Mouse (Mus musculus) midbrain, embryonic 14.5 days (tissue): ENCODE measurements around the gene Rpl18a. TPM values are rescaled to one million over a fixed set of nuclear protein-coding genes. Genes with fewer than 3 reads are reported as not detected.

Experiments used
- ATAC-seq: fragments of 200-750 bp; cut with Nextera tagmentation; 2 replicates; pipeline ENCODE4 v1.8.0; 2017; ENCODE audit warnings: moderate number of reproducible peaks, moderate library complexity; ENCODE audit not compliant: low FRiP score, low TSS enrichment
- DNase-seq: peaks from one replicate; pipeline ENCODE4 v3.0.0-alpha.2; 2015
- H3K27ac ChIP-seq: fragments of 300-500 bp; sonication (generic); replicated peaks from 2 replicates; pipeline ENCODE4 v1.5.1; 2014; ENCODE audit warnings: mild to moderate bottlenecking, low read depth, low read length, moderate library complexity
- H3K27me3 ChIP-seq: fragments of 300-500 bp; sonication (generic); 2 replicates; pipeline ENCODE4 v1.6.1; 2014; ENCODE audit warnings: low read length, control low read depth, mixed read lengths; ENCODE audit not compliant: control insufficient read depth, insufficient read depth
- H3K36me3 ChIP-seq: fragments of 300-500 bp; sonication (generic); 2 replicates; pipeline ENCODE4 v1.6.1; 2014; ENCODE audit warnings: low read length, control low read depth; ENCODE audit not compliant: control insufficient read depth, insufficient read depth
- H3K4me1 ChIP-seq: fragments of 300-500 bp; sonication (generic); 2 replicates; pipeline ENCODE4 v1.6.1; 2014; ENCODE audit warnings: mild to moderate bottlenecking, antibody characterized with exemption, low read length, control low read depth; ENCODE audit not compliant: control insufficient read depth, insufficient read depth
- H3K4me2 ChIP-seq: fragments of 300-500 bp; sonication (generic); 2 replicates; pipeline ENCODE4 v1.6.1; 2014; ENCODE audit warnings: mild to moderate bottlenecking, low read length, moderate library complexity
- H3K4me3 ChIP-seq: fragments of 300-500 bp; sonication (generic); replicated peaks from 2 replicates; pipeline ENCODE4 v1.5.1; 2014; ENCODE audit warnings: low read depth, low read length
- H3K9ac ChIP-seq: fragments of 300-500 bp; sonication (generic); replicated peaks from 2 replicates; pipeline ENCODE4 v1.6.1; 2014; ENCODE audit warnings: mild to moderate bottlenecking, low read length, moderate library complexity
- H3K9me3 ChIP-seq: fragments of 300-500 bp; sonication (generic); 2 replicates; pipeline ENCODE4 v1.6.1; 2016; ENCODE audit warnings: low read length, control low read depth, mixed read lengths; ENCODE audit not compliant: control insufficient read depth
- WGBS: fragments of 180-500 bp; shearing (Covaris S2); extraction: QIAGEN DNeasy Blood & Tissue Kit; methylation state at CpG from one replicate; pipeline ENCODE4 v1.1.7; 2014; 5-methylcytosine and 5-hydroxymethylcytosine counted together
- polyA plus RNA-seq: library from polyadenylated mRNA; unstranded; fragments of >200 nt; fragmentation: Nextera tagmentation; extraction: Ambion mirVana; gene quantifications from 2 replicates; pipeline ENCODE4 v1.2.1, GENCODE M21; 2014

The Rpl18a gene
- polyA plus RNA-seq, 1 experiment from 2014 or later = 2,701 TPM

GRCm38 (mm10) chr8:70926396-70926795, 29.2 kb upstream of the Rpl18a start:
- H3K4me3 ChIP-seq = no peak overlapping the region
- H3K27me3 ChIP-seq = no peaks in the 10 kb centered on the region
- no peak overlapping the region for H3K9ac ChIP-seq
- no peaks in the 10 kb centered on the region for H3K9me3 ChIP-seq
- H3K4me2 ChIP-seq = no peak overlapping the region
- ATAC-seq (no peak), DNase-seq (no peak)
- H3K27ac ChIP-seq = no peak overlapping the region
- 0 out of 2 replicates have a peak, but pooled peaks cover 5% of the 10 kb centered on the region for H3K36me3 ChIP-seq
- H3K4me1 ChIP-seq = no peaks in the 10 kb centered on the region
- 95% methylated on average over 5 of the region's 5 CpGs for WGBS

GRCm38 (mm10) chr8:70925754-70926153, 28.5 kb upstream of the Rpl18a start:
- Histone ChIP-seq H3K4me2 (no peak overlapping the region), H3K9me3 (no peaks in the 10 kb centered on the region), H3K4me3 (no peak overlapping the region), H3K27me3 (no peaks in the 10 kb centered on the region), H3K4me1 (no peaks in the 10 kb centered on the region), H3K27ac (no peak overlapping the region), H3K36me3 (0 out of 2 replicates have a peak, but pooled peaks cover 5% of the 10 kb centered on the region), H3K9ac (no peak overlapping the region)
- WGBS = 94% methylated on average over 4 of the region's 4 CpGs
- DNase-seq (no peak), ATAC-seq (no peak)

GRCm38 (mm10) chr8:70924151-70924550, 26.9 kb upstream of the Rpl18a start:
- no peak for DNase-seq
- no peaks in the 10 kb centered on the region for H3K9me3 ChIP-seq
- H3K4me3 ChIP-seq = no peak overlapping the region
- no peak for ATAC-seq
- no peak overlapping the region for H3K4me2 ChIP-seq
- H3K27ac ChIP-seq = no peak overlapping the region
- no peaks in the 10 kb centered on the region for H3K27me3 ChIP-seq
- H3K36me3 ChIP-seq = 0 out of 2 replicates have a peak, but pooled peaks cover 10% of the 10 kb centered on the region
- no peaks in the 10 kb centered on the region for H3K4me1 ChIP-seq
- no peak overlapping the region for H3K9ac ChIP-seq
- WGBS = 93% methylated on average over 4 of the region's 4 CpGs

- Histone ChIP-seq H3K9me3 (no peaks in the 10 kb centered on the region), H3K36me3 (peaks cover 45% of the 10 kb centered on the region), H3K27ac (no peak overlapping the region), H3K4me1 (no peaks in the 10 kb centered on the region), H3K4me3 (no peak overlapping the region), H3K9ac (no peak overlapping the region), H3K4me2 (no peak overlapping the region), H3K27me3 (no peaks in the 10 kb centered on the region)
- ATAC-seq (no peak), DNase-seq (no peak)
- 93% methylated on average over 9 of the region's 9 CpGs for WGBS
Observed at GRCm38 (mm10) chr8:70920049-70920922, 23.1 kb upstream of the Rpl18a start.

GRCm38 (mm10) chr8:70914704-70915103, 17.5 kb upstream of the Rpl18a start:
- WGBS = 93% methylated on average over 17 of the region's 17 CpGs
- Histone ChIP-seq H3K9me3 (no peaks in the 10 kb centered on the region), H3K4me3 (no peak overlapping the region), H3K9ac (no peak overlapping the region), H3K36me3 (peaks cover 86% of the 10 kb centered on the region), H3K4me2 (no peak overlapping the region), H3K4me1 (no peaks in the 10 kb centered on the region), H3K27ac (no peak overlapping the region), H3K27me3 (no peaks in the 10 kb centered on the region)
- DNase-seq (no peak), ATAC-seq (no peak)

GRCm38 (mm10) chr8:70913523-70913922, 16.3 kb upstream of the Rpl18a start:
- WGBS = 95% methylated on average over 26 of the region's 26 CpGs
- H3K36me3 ChIP-seq = peaks cover 77% of the 10 kb centered on the region

GRCm38 (mm10) chr8:70912955-70913354, 15.7 kb upstream of the Rpl18a start:
- Histone ChIP-seq H3K4me2 (no peak overlapping the region), H3K27ac (no peak overlapping the region), H3K36me3 (peaks cover 72% of the 10 kb centered on the region), H3K4me1 (no peaks in the 10 kb centered on the region), H3K9ac (no peak overlapping the region), H3K9me3 (no peaks in the 10 kb centered on the region), H3K4me3 (no peak overlapping the region), H3K27me3 (no peaks in the 10 kb centered on the region)
- ATAC-seq (no peak), DNase-seq (no peak)
- 93% methylated on average over 30 of the region's 30 CpGs for WGBS

More at GRCm38 (mm10) chr8:70913523-70913922, 16.3 kb upstream of the Rpl18a start:
- no peak overlapping the region for H3K4me2 ChIP-seq
- H3K4me3 ChIP-seq = no peak overlapping the region
- H3K27ac ChIP-seq = no peak overlapping the region
- no peak for DNase-seq
- ATAC-seq = no peak
- H3K27me3 ChIP-seq = no peaks in the 10 kb centered on the region
- no peaks in the 10 kb centered on the region for H3K9me3 ChIP-seq
- H3K9ac ChIP-seq = no peak overlapping the region
- H3K4me1 ChIP-seq = no peaks in the 10 kb centered on the region

GRCm38 (mm10) chr8:70911596-70911995, 14.4 kb upstream of the Rpl18a start:
- no peak overlapping the region for H3K9ac ChIP-seq
- peaks cover 58% of the 10 kb centered on the region for H3K36me3 ChIP-seq
- no peak overlapping the region for H3K27ac ChIP-seq
- ATAC-seq (no peak), DNase-seq (no peak)
- H3K4me1 ChIP-seq = peaks cover 5% of the 10 kb centered on the region
- H3K4me2 ChIP-seq = no peak overlapping the region
- H3K9me3 ChIP-seq = no peaks in the 10 kb centered on the region
- H3K4me3 ChIP-seq = no peak overlapping the region
- WGBS = 86% methylated on average over 5 of the region's 5 CpGs
- H3K27me3 ChIP-seq = no peaks in the 10 kb centered on the region

- DNase-seq (no peak), ATAC-seq (no peak)
- WGBS = 91% methylated on average over 2 of the region's 2 CpGs
- H3K9ac ChIP-seq = no peak overlapping the region
- H3K4me2 ChIP-seq = no peak overlapping the region
- no peaks in the 10 kb centered on the region for H3K27me3 ChIP-seq
- H3K36me3 ChIP-seq = peaks cover 17% of the 10 kb centered on the region
- H3K9me3 ChIP-seq = no peaks in the 10 kb centered on the region
- peaks cover 8% of the 10 kb centered on the region for H3K4me1 ChIP-seq
- H3K4me3 ChIP-seq = no peak overlapping the region
- H3K27ac ChIP-seq = no peak overlapping the region
Observed at GRCm38 (mm10) chr8:70907518-70907917, 10.3 kb upstream of the Rpl18a start.
